Mouse (Mus musculus) right cerebral cortex, adult 2 months (tissue): ENCODE measurements around the gene Lca5.

ENCODE experiments used
- DNase-seq, 2 experiments: peaks; one replicate each; pipeline ENCODE4 v3.0.0; 2021 to 2022; ENCODE audit warnings: low spot score in 2 of 2

Gene Lca5

DNA sequence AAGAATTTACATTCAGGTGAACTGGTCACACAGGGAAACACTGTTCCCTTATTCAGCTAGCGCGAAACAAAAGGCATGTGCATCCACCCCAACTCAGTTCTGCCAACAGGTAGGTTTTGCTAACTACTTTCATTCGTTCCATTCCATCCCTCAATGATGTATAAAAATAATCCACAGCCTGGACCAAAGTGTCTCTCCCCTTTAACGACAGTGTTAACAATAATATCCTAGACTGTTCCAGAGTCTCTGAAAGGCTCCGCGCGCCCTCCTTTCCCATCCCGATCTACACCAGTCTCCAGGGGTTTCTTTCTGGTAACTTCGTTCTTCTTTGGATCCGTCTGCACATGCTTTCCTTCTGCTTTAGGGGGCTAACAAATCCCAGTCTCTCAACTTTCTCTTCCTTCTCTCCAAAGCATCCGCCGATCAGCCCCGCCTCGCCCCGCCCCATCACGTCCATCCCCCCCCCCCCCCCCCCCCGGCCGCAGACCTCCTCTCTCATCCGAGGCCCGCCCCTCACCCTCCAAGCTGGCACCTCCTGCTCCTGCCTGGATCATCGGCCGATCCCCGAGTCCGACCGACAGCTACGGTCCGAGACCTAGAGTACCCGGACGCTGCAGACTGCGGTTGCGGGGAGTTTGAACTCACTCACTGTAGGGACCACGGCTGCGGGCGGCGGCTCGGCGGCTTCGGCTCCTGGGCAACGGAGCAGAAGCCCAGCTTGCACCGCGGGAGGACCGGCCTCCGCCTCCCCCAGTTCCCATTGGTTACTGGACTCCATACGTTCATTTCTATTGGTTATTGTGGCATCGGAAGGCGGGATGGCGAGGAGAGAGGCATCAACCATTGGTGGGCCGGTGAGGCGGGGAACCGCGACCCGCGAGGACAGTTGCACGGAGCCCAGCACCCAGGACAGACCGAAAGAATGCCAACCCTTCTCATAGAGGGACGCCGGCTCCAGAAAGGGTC, at the start of gene Lca5:
TSS of gene Lca5 (minus strand) at position 736 of the 966 bp plus-strand sequence.
- DNase-seq, result peak; percentile 96

DNA sequence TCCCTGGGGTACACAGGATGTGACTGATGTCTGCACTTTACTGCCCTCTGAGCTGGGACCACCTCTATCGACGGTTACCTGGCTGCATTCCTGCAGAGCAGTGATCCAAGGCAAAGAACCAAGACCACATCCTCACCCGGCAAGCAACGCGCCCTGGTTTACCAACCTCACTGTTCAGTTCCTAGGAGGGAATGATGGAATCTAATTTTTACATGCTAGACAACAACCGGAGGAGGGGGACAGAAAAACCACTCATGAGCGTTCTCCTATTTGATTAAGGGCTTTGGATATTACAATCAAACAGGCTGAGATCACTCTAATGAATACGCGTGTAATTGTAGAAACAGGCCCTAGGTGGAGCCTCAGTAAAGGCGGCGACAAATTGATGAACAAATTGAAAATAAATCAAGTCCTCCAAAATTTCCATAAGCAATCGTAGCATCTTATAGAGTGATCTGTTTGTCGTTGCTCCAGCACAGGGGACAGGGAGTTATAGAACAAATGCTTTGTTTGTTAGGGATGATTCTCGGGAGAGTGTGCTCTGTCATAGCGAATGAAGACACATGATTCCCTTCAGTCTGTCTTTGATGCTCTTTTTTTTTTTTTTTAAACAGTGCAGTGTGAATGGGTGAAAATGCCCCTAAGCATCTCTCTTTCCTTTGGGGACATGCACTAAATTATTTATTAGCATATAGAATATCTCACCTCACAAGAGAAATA, 47.7 kb upstream of the Lca5 start:
- peak; percentile 42 to 46 for DNase-seq

- DNase-seq, result peak; percentile 68 to 73
Observed at GRCm38 (mm10) chr9:83487771-83488470, 47.0 kb upstream of the Lca5 start.

- no peak for DNase-seq
Observed at GRCm38 (mm10) chr9:83485966-83486365, 45.0 kb upstream of the Lca5 start.

DNA sequence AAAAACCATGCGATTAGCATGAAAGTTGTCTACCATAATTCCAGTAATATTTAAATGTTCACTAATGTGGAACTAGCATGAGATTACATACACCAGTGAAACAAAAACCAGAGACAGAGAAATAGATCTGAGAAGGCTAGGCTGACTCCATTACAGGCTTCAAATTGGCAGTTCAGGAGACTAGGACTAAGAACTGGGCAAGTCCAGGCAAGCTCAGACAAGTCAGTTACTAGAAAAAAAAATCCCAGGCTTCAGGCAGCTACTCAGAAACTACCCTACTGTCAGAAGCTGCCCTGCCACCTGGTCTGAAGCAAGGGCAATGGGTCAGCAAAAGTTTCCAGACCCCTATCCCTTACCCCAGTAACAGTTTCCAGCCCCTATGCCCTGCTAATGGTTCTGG, 44.4 kb upstream of the Lca5 start:
- DNase-seq, result no peak

- no peak for DNase-seq
Observed at GRCm38 (mm10) chr9:83483419-83483818, 42.5 kb upstream of the Lca5 start.

DNA sequence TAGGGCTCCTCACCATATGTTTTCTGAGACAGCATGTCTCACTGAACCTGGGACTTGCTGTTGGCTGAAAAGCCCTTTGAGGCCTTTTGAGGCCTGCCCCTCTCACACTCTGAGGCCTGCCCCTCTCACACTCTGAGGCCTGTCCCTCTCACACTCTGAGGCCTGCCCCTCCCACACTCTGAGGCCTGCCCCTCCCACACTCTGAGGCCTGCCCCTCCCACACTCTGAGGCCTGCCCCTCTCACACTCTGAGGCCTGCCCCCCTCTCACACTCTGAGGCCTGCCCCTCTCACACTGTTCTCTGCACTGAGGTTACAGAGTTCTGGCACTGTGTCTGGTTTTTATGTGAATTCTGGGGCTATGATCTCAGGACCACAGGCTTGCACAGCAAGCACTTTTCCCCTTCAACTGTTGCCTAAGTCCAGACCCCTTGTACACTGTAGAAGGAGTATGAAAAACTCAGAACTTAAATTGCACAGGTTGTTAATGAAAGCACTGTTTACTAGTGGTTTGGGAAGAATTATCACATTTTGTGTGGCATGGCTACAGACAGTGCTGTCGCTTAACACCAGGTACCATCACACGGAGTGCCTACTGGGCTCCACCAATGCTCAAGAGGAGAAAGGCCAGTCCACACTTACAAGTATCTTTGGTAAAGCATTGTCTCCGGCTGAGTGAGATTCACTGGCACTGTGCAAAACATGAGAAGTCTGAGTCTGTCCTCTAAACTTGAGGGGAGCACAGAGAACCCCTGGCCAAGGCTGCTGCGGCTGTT, 41.4 kb upstream of the Lca5 start:
- DNase-seq, result no peak

GRCm38 (mm10) chr9:83469871-83470270, 28.9 kb upstream of the Lca5 start:
- no peak for DNase-seq

GRCm38 (mm10) chr9:83447771-83448170, 6.8 kb upstream of the Lca5 start:
- DNase-seq, result peak; percentile 39 to 57

- no peak for DNase-seq
Observed at GRCm38 (mm10) chr9:83447176-83447575, 6.2 kb upstream of the Lca5 start.

GRCm38 (mm10) chr9:83437621-83438020, 3.3 kb downstream of the Lca5 start:
- DNase-seq, result no peak

DNA sequence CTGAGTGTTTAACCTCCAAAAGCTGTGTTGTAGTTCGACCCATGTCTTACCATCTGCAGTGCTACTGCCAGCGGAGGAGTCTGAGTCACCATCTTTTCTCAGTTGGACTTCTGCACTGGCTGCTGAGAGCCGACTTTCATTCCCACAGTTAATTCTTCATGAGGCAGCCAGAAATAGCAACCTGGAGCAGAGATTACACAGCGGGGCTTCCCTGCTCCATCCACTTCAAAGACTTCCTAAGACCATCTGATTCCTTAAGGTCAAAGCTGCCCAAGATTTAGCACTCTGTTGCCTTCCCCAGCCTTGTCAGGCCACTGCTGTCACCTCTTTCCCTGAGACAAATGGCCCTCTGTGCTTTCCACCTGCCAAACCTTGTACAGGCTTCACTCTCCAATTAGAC, 6.4 kb downstream of the Lca5 start:
- DNase-seq, result peak; percentile 47 to 53

DNA sequence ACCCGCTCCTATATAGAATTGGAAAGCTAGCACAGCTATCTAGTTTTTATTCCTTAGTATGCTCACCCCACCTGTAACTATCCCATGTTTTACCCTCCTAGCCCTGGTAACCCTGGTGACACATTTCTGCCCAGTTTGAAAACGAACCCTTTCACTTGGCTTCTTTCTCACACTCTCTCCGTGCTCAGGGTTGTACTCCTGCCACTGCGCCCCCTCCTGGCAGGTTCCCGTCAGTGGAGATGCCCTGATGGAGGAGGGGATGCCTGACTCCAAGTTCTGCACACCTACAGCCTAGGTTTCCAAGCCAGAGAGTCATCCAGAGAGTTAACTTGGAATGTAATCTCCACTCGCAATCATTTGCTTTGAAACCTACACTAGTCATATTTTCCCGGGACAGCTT, 7.3 kb downstream of the Lca5 start:
- no peak for DNase-seq

GRCm38 (mm10) chr9:83427926-83428325, 13.0 kb downstream of the Lca5 start:
- DNase-seq, result no peak

DNA sequence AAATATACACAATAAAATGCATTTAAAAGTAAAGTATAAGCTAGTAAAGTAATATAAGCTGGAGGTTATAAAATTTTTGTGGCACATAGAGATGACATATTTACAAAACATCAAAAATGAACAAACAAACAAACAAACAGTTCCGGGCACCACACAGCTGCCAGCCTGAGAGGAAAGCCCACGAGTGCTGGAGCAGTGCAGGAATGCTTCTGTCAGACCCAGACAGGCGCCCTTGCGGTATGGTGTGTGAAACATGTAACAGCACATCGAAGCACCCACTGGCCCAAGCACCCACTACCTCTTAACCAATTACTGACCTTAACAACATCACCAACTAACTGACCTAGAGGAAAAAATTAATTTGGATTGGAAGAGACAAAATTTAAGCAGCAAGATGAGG, 22.0 kb downstream of the Lca5 start:
- DNase-seq, result no peak

GRCm38 (mm10) chr9:83413046-83413445, 27.9 kb downstream of the Lca5 start:
- DNase-seq, result no peak

- no peak for DNase-seq
Observed at GRCm38 (mm10) chr9:83405150-83405549, 35.8 kb downstream of the Lca5 start.

DNA sequence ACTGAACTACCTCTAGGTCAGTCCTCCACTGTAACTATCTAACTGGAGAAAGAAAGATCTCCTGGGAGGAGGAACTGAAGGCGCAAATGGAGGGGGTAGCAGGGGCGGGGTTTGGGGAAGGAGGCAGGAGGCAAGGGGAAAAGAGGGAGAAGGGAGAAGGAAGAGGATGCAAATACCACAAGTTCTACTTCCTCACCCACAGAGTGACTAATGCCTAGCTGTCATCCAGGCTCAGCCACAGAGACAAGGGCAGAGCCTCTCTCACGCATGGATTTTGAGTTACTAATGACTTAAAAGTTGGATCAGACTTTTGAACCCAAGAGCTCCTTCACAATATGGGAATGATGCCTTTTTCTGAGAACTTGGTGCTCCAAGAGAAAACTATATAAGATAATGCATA, 40.1 kb downstream of the Lca5 start:
- no peak for DNase-seq

DNA sequence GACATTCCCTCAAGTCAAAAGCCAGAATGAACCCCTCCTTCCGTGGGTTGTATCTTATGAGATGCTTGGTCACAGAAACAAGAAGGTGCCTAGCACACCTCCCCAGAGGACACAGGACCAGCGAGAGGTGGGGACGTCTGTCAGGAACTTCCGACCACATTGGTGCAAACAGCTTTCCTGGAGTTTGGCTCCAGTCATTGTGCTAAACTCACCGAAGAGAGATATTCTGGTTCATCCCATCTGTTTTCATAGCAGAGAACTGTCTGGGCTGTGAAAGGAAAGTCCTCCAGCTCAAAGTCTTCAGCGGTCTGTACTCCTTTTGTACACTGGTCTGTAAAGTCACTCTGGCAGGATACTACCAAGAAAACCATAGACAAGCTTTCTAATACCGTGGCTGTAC, 41.5 kb downstream of the Lca5 start:
- DNase-seq, result no peak

GRCm38 (mm10) chr9:83398260-83398659, 42.7 kb downstream of the Lca5 start:
- no peak for DNase-seq

DNA sequence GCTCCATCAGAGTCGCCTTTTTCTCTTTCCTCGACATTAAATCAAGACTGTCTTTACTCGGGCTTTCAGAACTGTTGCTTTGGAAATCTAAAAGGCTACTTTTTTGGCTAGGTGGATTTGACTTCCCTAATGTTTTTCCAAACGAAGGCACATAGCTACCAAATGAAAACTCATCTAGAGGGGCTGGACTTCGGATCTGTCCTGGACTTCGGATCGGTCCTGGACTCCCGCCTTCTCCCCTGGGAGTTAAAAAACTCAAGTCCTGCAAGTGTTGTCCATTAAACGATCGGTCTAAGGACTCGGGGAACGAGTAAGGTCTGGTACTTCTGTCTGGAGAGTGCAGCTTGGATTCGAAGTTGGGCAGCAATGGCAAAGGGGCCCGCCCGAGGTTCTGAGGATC, 45.5 kb downstream of the Lca5 start:
- DNase-seq, result no peak
